Mouse (Mus musculus): ENCODE data around the gene Hand2.

- TF ChIP-seq POLR2A (IDR thresholded peaks at IDR 0.05; ENCODE audit: borderline replicate concordance, control insufficient read depth, low read depth, low read length) (no peak), CTCF (IDR thresholded peaks at IDR 0.05; ENCODE audit: control insufficient read depth, insufficient read depth, low read length) (no peak)
Observed at GRCm38 (mm10) chr8:57293441-57293840, 27.3 kb upstream of the Hand2 start.

All from bone marrow, adult 2 months (tissue).